Mouse (Mus musculus): Measurements from ENCODE around the gene Slc1a2. TPM values are rescaled to one million over a fixed set of nuclear protein-coding genes. Genes with fewer than 3 reads are reported as not detected.

Slc1a2 gene
- polyA plus RNA-seq, 1 experiment = 1.6 TPM

DNA sequence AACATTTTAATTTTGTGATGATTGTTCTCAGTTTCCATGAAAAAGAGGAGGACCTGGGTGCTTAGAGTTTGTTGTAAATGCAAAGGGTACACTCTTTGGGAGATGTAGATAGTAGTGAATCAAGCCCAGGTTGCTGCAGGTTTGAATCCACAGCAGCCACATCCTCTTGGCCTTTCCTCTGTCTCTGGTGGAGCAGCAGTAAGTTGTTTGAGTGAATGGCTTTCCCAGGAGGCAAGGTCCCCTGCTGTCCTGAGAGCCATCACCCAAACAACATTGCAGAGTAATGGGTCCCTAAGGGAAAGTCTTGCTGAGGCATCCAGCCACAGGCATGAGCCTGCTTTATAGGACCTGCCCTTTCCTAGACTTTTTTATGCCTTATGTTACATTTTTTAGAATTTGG lies 37.1 kb downstream of the Slc1a2 start:
- no peak for DNase-seq
- TF ChIP-seq POLR2A (IDR thresholded peaks at IDR 0.05; ENCODE audit: low read depth, low read length) (no peak), CTCF (conservative IDR thresholded peaks at IDR 0.05; ENCODE audit: insufficient read depth, insufficient read length, low read depth, low read length) (no peak)
- Histone ChIP-seq H3K4me3 (ENCODE audit: insufficient read depth, low read depth, low read length) (no peak overlapping the region), H3K36me3 (ENCODE audit: control insufficient read depth, insufficient read depth, low read length) (no peaks in the 10 kb centered on the region), H3K4me1 (ENCODE audit: control insufficient read depth, insufficient read depth, low read length) (no peaks in the 10 kb centered on the region), H3K27me3 (replicated peaks; ENCODE audit: control insufficient read depth, insufficient read depth, low read length) (no peaks in the 10 kb centered on the region), H3K27ac (ENCODE audit: insufficient read depth, low read depth, low read length) (no peak overlapping the region)

DNA sequence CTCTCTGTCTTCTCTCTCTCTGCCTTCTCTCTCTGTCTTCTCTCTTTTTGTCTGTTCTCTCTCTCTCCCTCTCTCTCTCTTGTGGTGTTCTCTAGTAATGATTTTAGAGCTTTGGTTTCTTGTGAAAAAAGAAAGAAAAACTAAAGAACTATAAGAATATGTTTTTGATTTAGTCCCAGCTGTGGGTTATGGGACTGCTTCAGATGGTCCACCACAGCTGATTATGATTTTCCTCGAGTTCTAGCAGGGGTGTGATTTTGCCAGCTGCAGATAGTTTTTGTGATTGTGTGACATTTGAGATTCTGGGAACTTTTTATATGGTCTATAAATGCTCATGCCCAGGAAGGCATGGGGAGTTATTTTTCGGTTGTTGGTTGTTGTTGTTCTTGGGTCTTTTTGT lies 39.3 kb downstream of the Slc1a2 start:
- TF ChIP-seq POLR2A (IDR thresholded peaks at IDR 0.05; ENCODE audit: low read depth, low read length) = no peak
- no peak for TF ChIP-seq CTCF (conservative IDR thresholded peaks at IDR 0.05; ENCODE audit: insufficient read depth, insufficient read length, low read depth, low read length)
- H3K27me3 ChIP-seq (replicated peaks; ENCODE audit: control insufficient read depth, insufficient read depth, low read length) = no peaks in the 10 kb centered on the region
- H3K36me3 ChIP-seq (ENCODE audit: control insufficient read depth, insufficient read depth, low read length) = no peaks in the 10 kb centered on the region
- 53% methylated on average over 2 of the region's 2 CpGs for WGBS
- no peak overlapping the region for H3K4me3 ChIP-seq (ENCODE audit: insufficient read depth, low read depth, low read length)
- no peak for DNase-seq
- H3K4me1 ChIP-seq (ENCODE audit: control insufficient read depth, insufficient read depth, low read length) = no peaks in the 10 kb centered on the region
- H3K27ac ChIP-seq (ENCODE audit: insufficient read depth, low read depth, low read length) = no peak overlapping the region

DNA sequence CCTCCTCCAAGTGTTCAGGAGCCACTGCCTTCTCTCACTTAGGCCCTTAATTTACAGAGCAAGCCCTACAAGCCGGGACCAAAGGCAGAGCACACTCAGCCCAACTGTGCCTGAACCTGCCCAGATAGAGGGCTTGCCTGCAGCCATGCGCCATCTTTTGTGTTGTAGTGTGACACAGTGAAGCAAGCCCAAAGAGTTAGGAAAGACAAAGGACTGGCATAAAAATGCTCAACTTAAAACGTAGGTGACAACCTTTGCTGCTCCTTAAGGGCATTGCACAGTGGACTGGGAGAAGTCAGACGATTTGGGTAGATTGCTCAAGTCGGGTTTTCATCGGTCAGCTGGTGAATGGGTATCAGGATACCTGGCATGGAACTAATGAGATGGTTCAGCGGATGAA lies 41.5 kb downstream of the Slc1a2 start:
- no peak for DNase-seq
- 86% methylated on average over 7 of the region's 7 CpGs for WGBS
- H3K4me3 ChIP-seq (ENCODE audit: insufficient read depth, low read depth, low read length) = no peak overlapping the region

DNA sequence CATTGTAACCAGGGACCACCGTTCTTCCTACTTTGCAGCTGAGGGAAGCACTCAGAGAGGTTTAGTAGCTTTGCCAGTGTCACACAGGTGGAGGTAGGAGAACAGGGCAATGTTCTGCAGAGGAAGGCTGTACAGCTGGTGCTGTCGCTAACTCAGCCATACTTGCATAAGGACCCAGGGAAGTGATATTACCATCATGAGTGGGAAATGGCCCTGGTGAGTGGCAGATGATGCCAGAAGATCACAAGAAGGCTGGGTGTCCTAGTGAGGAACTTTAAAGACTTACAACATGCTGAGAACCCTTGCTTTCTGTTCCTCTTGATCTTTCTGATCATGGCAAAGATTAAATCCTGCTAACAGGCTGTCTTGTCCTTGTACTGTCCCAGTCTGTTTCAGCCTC lies 42.2 kb downstream of the Slc1a2 start:
- TF ChIP-seq CTCF (conservative IDR thresholded peaks at IDR 0.05; ENCODE audit: insufficient read depth, insufficient read length, low read depth, low read length) = no peak
- TF ChIP-seq POLR2A (IDR thresholded peaks at IDR 0.05; ENCODE audit: low read depth, low read length) = no peak
- Histone ChIP-seq H3K4me3 (ENCODE audit: insufficient read depth, low read depth, low read length) (no peak overlapping the region), H3K36me3 (ENCODE audit: control insufficient read depth, insufficient read depth, low read length) (no peaks in the 10 kb centered on the region), H3K27ac (ENCODE audit: insufficient read depth, low read depth, low read length) (no peak overlapping the region), H3K4me1 (ENCODE audit: control insufficient read depth, insufficient read depth, low read length) (no peaks in the 10 kb centered on the region), H3K27me3 (replicated peaks; ENCODE audit: control insufficient read depth, insufficient read depth, low read length) (no peaks in the 10 kb centered on the region)
- whole genome bisulfite sequencing = 97% methylated on average over 2 of the region's 2 CpGs
- no peak for DNase-seq

More for the DNA sequence above, 41.5 kb downstream of the Slc1a2 start:
- Histone ChIP-seq H3K4me1 (ENCODE audit: control insufficient read depth, insufficient read depth, low read length) (no peaks in the 10 kb centered on the region), H3K36me3 (ENCODE audit: control insufficient read depth, insufficient read depth, low read length) (no peaks in the 10 kb centered on the region), H3K27ac (ENCODE audit: insufficient read depth, low read depth, low read length) (no peak overlapping the region), H3K27me3 (replicated peaks; ENCODE audit: control insufficient read depth, insufficient read depth, low read length) (no peaks in the 10 kb centered on the region)
- TF ChIP-seq POLR2A (IDR thresholded peaks at IDR 0.05; ENCODE audit: low read depth, low read length) (no peak), CTCF (conservative IDR thresholded peaks at IDR 0.05; ENCODE audit: insufficient read depth, insufficient read length, low read depth, low read length) (no peak)

DNA sequence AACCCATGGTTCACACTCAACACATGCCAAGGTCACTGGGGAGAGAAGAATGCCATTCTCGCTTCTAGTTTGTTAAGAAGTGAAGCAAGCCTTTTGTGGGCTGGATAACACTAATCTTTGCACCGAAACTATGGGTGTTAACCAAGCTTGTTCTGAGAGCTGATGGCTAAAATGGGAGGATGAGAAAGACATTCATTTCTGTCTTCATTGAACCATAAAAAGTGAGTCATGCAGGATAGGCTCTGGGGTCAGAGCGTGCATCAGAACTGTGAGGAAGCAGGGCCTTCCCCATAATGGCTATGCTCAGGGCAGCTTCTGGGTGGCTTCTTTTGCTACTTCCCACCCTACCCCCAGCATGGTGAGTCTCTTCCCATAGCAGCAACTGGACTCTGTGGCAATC lies 42.9 kb downstream of the Slc1a2 start:
- DNase-seq = no peak
- no peak overlapping the region for H3K27ac ChIP-seq (ENCODE audit: insufficient read depth, low read depth, low read length)
- 82% methylated on average over 3 of the region's 3 CpGs for WGBS
- TF ChIP-seq POLR2A (IDR thresholded peaks at IDR 0.05; ENCODE audit: low read depth, low read length) (no peak), CTCF (conservative IDR thresholded peaks at IDR 0.05; ENCODE audit: insufficient read depth, insufficient read length, low read depth, low read length) (no peak)
- H3K36me3 ChIP-seq (ENCODE audit: control insufficient read depth, insufficient read depth, low read length) = no peaks in the 10 kb centered on the region
- no peaks in the 10 kb centered on the region for H3K4me1 ChIP-seq (ENCODE audit: control insufficient read depth, insufficient read depth, low read length)
- H3K4me3 ChIP-seq (ENCODE audit: insufficient read depth, low read depth, low read length) = no peak overlapping the region
- no peaks in the 10 kb centered on the region for H3K27me3 ChIP-seq (replicated peaks; ENCODE audit: control insufficient read depth, insufficient read depth, low read length)

DNA sequence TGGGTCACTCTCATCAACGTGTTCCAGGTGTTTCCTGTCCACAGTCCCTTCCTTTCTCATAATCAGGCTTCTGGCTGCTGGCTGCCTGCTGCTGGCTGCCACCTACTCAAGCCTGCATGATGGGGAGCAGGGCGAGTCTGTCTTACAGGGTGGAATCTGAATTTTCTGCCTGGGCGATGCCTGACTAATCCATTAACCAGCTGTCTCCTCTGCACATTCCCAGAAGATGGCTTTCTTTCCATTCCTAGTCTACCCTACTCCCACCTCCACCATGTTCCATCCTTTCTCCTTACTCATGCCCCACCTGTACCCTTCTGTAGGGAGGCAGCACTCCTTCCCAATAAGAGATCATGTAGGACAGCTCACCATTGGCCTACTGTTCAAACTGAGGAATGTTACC lies 45.1 kb downstream of the Slc1a2 start:
- H3K27ac ChIP-seq (ENCODE audit: insufficient read depth, low read depth, low read length) = no peak overlapping the region
- H3K4me1 ChIP-seq (ENCODE audit: control insufficient read depth, insufficient read depth, low read length) = no peaks in the 10 kb centered on the region
- no peak for DNase-seq
- H3K4me3 ChIP-seq (ENCODE audit: insufficient read depth, low read depth, low read length) = no peak overlapping the region
- no peaks in the 10 kb centered on the region for H3K36me3 ChIP-seq (ENCODE audit: control insufficient read depth, insufficient read depth, low read length)
- 66% methylated on average over 3 of the region's 3 CpGs for WGBS
- H3K27me3 ChIP-seq (replicated peaks; ENCODE audit: control insufficient read depth, insufficient read depth, low read length) = no peaks in the 10 kb centered on the region
- TF ChIP-seq POLR2A (IDR thresholded peaks at IDR 0.05; ENCODE audit: low read depth, low read length) = no peak
- TF ChIP-seq CTCF (conservative IDR thresholded peaks at IDR 0.05; ENCODE audit: insufficient read depth, insufficient read length, low read depth, low read length) = no peak

DNA sequence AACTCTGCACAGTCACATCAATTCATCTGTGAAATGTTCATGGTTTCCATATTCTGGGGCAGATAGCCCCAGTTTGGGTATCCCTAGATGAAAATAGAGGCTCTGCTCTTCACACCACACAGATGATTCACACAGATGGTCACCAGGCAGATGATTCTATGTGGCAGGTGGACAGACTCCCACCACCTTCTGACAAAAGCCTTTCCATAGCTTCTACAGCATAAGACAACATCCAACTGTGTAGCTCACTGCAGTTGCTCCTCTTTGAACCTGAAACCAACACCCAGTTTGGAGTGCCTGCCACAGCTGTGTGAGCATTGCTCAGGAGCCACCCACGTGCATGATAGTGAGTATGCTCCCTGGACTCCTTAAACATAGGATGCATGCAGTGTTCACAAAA lies 46.3 kb downstream of the Slc1a2 start:
- TF ChIP-seq POLR2A (IDR thresholded peaks at IDR 0.05; ENCODE audit: low read depth, low read length) (no peak), CTCF (conservative IDR thresholded peaks at IDR 0.05; ENCODE audit: insufficient read depth, insufficient read length, low read depth, low read length) (no peak)
- 53% methylated on average over 1 of the region's 1 CpGs for WGBS

DNA sequence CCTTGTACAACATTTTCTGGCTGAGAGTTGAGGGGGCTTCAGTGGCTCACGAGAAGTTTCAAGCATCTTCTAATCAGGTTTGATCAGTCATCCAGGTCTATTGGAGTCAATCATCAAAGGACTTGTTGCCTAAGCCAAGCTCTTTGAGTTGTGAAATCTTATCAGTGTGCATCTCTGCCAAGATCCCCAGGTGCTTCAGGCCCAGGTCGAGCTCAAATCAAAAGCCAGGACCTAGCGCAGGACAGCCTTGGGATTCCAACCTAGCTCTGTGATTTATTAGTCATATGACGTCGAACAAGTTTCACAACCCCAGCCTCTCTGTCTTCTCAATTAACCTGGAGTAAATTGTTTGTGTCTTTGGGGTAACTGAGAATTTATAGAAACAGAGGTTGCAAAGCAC lies 53.1 kb downstream of the Slc1a2 start:
- H3K27ac ChIP-seq (ENCODE audit: insufficient read depth, low read depth, low read length) = no peak overlapping the region
- WGBS = 55% methylated on average over 5 of the region's 5 CpGs
- H3K36me3 ChIP-seq (ENCODE audit: control insufficient read depth, insufficient read depth, low read length) = no peaks in the 10 kb centered on the region
- no peaks in the 10 kb centered on the region for H3K4me1 ChIP-seq (ENCODE audit: control insufficient read depth, insufficient read depth, low read length)
- H3K4me3 ChIP-seq (ENCODE audit: insufficient read depth, low read depth, low read length) = no peak overlapping the region
- H3K27me3 ChIP-seq (replicated peaks; ENCODE audit: control insufficient read depth, insufficient read depth, low read length) = no peaks in the 10 kb centered on the region
- TF ChIP-seq POLR2A (IDR thresholded peaks at IDR 0.05; ENCODE audit: low read depth, low read length) (no peak), CTCF (conservative IDR thresholded peaks at IDR 0.05; ENCODE audit: insufficient read depth, insufficient read length, low read depth, low read length) (no peak)
- DNase-seq = no peak

More for the DNA sequence above, 46.3 kb downstream of the Slc1a2 start:
- no peaks in the 10 kb centered on the region for H3K36me3 ChIP-seq (ENCODE audit: control insufficient read depth, insufficient read depth, low read length)
- DNase-seq = no peak
- H3K27ac ChIP-seq (ENCODE audit: insufficient read depth, low read depth, low read length) = no peak overlapping the region
- no peak overlapping the region for H3K4me3 ChIP-seq (ENCODE audit: insufficient read depth, low read depth, low read length)
- no peaks in the 10 kb centered on the region for H3K4me1 ChIP-seq (ENCODE audit: control insufficient read depth, insufficient read depth, low read length)
- H3K27me3 ChIP-seq (replicated peaks; ENCODE audit: control insufficient read depth, insufficient read depth, low read length) = no peaks in the 10 kb centered on the region
